Mouse (Mus musculus) lung, embryonic 15.5 days (tissue): ENCODE measurements at regions not wholly inside any gene's neighbourhood (a gene's known extent, or its start where the extent isn't known, plus 50 kb on each side); places are given as distances from the start of the nearest gene placed in this dataset.

ENCODE experiments used
- ATAC-seq: fragments of 200-750 bp; cut with Nextera tagmentation; 2 replicates; pipeline ENCODE4 v1.8.0; 2017; ENCODE audit warnings: moderate number of reproducible peaks, borderline replicate concordance; ENCODE audit not compliant: low FRiP score, low TSS enrichment; ENCODE audit errors: extremely low read depth
- H3K27ac ChIP-seq: fragments of 300-500 bp; sonication (generic); 2 replicates; pipeline ENCODE4 v1.5.1; 2015; ENCODE audit warnings: moderate library complexity, mild to moderate bottlenecking, inconsistent platforms
- H3K27me3 ChIP-seq: fragments of 300-500 bp; sonication (generic); 2 replicates; pipeline ENCODE4 v1.6.1; 2015; ENCODE audit warnings: inconsistent platforms
- H3K36me3 ChIP-seq: fragments of 300-500 bp; sonication (generic); 2 replicates; pipeline ENCODE4 v1.6.1; 2015; ENCODE audit warnings: inconsistent platforms
- H3K4me1 ChIP-seq: fragments of 300-500 bp; sonication (generic); 2 replicates; pipeline ENCODE4 v1.6.1; 2015; ENCODE audit warnings: inconsistent platforms
- H3K4me2 ChIP-seq: fragments of 300-500 bp; sonication (generic); 2 replicates; pipeline ENCODE4 v1.6.1; 2015; ENCODE audit warnings: inconsistent platforms, mild to moderate bottlenecking, moderate library complexity
- H3K4me3 ChIP-seq: fragments of 300-500 bp; sonication (generic); 2 replicates; pipeline ENCODE4 v1.5.1; 2015; ENCODE audit warnings: mild to moderate bottlenecking, inconsistent platforms
- H3K9ac ChIP-seq: fragments of 300-500 bp; sonication (generic); 2 replicates; pipeline ENCODE4 v1.6.1; 2015; ENCODE audit warnings: inconsistent platforms
- H3K9me3 ChIP-seq: fragments of 300-500 bp; sonication (generic); 2 replicates; pipeline ENCODE4 v1.6.1; 2016; ENCODE audit warnings: inconsistent platforms
- WGBS: fragments of 180-500 bp; shearing (Covaris S2); methylation state at CpG from one replicate; pipeline ENCODE4 v1.1.7; 2015; 5-methylcytosine and 5-hydroxymethylcytosine counted together

- Histone ChIP-seq H3K4me1 (0 out of 2 replicates have a peak, but pooled peaks cover 3% of the 10 kb centered on the region), H3K4me3 (no peak overlapping the region), H3K36me3 (no peaks in the 10 kb centered on the region), H3K9me3 (no peaks in the 10 kb centered on the region), H3K9ac (no peak overlapping the region), H3K4me2 (no peak overlapping the region), H3K27ac (no peak overlapping the region), H3K27me3 (peaks cover 36% of the 10 kb centered on the region)
- 30% methylated on average over 7 of the region's 7 CpGs for WGBS
- ATAC-seq = no peak
Measured at GRCm38 (mm10) chr12:110376062-110376837, 70.7 kb upstream of the Ppp2r5c start.

- Histone ChIP-seq H3K9me3 (no peaks in the 10 kb centered on the region), H3K4me2 (no peak overlapping the region), H3K4me3 (no peak overlapping the region), H3K27me3 (peaks cover 36% of the 10 kb centered on the region), H3K4me1 (0 out of 2 replicates have a peak, but pooled peaks cover 3% of the 10 kb centered on the region), H3K9ac (no peak overlapping the region), H3K27ac (no peak overlapping the region), H3K36me3 (no peaks in the 10 kb centered on the region)
- ATAC-seq = no peak
- 35% methylated on average over 4 of the region's 4 CpGs for WGBS
Measured at GRCm38 (mm10) chr12:110376838-110377150, 70.1 kb upstream of the Ppp2r5c start.

GRCm38 (mm10) chr12:110377306-110377705 is 69.6 kb upstream of the Ppp2r5c start:
- no peak overlapping the region for H3K4me2 ChIP-seq
- H3K4me1 ChIP-seq = 0 out of 2 replicates have a peak, but pooled peaks cover 3% of the 10 kb centered on the region
- H3K4me3 ChIP-seq = no peak overlapping the region
- H3K27ac ChIP-seq = no peak overlapping the region
- H3K36me3 ChIP-seq = no peaks in the 10 kb centered on the region
- H3K9me3 ChIP-seq = no peaks in the 10 kb centered on the region
- 52% methylated on average over 6 of the region's 6 CpGs for WGBS
- H3K9ac ChIP-seq = no peak overlapping the region
- H3K27me3 ChIP-seq = peaks cover 36% of the 10 kb centered on the region
- no peak for ATAC-seq

GRCm38 (mm10) chr12:110377734-110378133 is 69.2 kb upstream of the Ppp2r5c start:
- no peaks in the 10 kb centered on the region for H3K36me3 ChIP-seq
- no peak overlapping the region for H3K9ac ChIP-seq
- H3K4me1 ChIP-seq = 0 out of 2 replicates have a peak, but pooled peaks cover 3% of the 10 kb centered on the region
- H3K4me3 ChIP-seq = no peak overlapping the region
- H3K9me3 ChIP-seq = no peaks in the 10 kb centered on the region
- H3K27ac ChIP-seq = no peak overlapping the region
- H3K4me2 ChIP-seq = no peak overlapping the region
- 66% methylated on average over 10 of the region's 10 CpGs for WGBS
- peaks cover 36% of the 10 kb centered on the region for H3K27me3 ChIP-seq
- no peak for ATAC-seq

- no peak overlapping the region for H3K4me2 ChIP-seq
- peaks cover 34% of the 10 kb centered on the region for H3K27me3 ChIP-seq
- ATAC-seq = no peak
Measured at GRCm38 (mm10) chr12:110378302-110378701, 68.6 kb upstream of the Ppp2r5c start.

GRCm38 (mm10) chr12:110379721-110380120 is 67.2 kb upstream of the Ppp2r5c start:
- H3K9ac ChIP-seq = no peak overlapping the region
- H3K4me1 ChIP-seq = 0 out of 2 replicates have a peak, but pooled peaks cover 3% of the 10 kb centered on the region
- H3K27ac ChIP-seq = no peak overlapping the region
- H3K27me3 ChIP-seq = peaks cover 22% of the 10 kb centered on the region
- no peaks in the 10 kb centered on the region for H3K9me3 ChIP-seq
- no peak overlapping the region for H3K4me2 ChIP-seq
- no peak for ATAC-seq
- H3K4me3 ChIP-seq = no peak overlapping the region
- H3K36me3 ChIP-seq = no peaks in the 10 kb centered on the region
- WGBS = 58% methylated on average over 12 of the region's 12 CpGs

More at GRCm38 (mm10) chr12:110378302-110378701, 68.6 kb upstream of the Ppp2r5c start:
- H3K36me3 ChIP-seq = no peaks in the 10 kb centered on the region
- H3K9ac ChIP-seq = no peak overlapping the region
- H3K4me1 ChIP-seq = 0 out of 2 replicates have a peak, but pooled peaks cover 3% of the 10 kb centered on the region
- no peak overlapping the region for H3K4me3 ChIP-seq
- no peak overlapping the region for H3K27ac ChIP-seq
- H3K9me3 ChIP-seq = no peaks in the 10 kb centered on the region
- 77% methylated on average over 5 of the region's 5 CpGs for WGBS

- Histone ChIP-seq H3K4me1 (no peaks in the 10 kb centered on the region), H3K4me3 (no peak overlapping the region), H3K4me2 (no peak overlapping the region), H3K27ac (no peak overlapping the region), H3K36me3 (no peaks in the 10 kb centered on the region), H3K9ac (no peak overlapping the region), H3K9me3 (no peaks in the 10 kb centered on the region), H3K27me3 (peaks cover 12% of the 10 kb centered on the region; the same call in 1 of the 2 replicates)
- 42% methylated on average over 25 of the region's 25 CpGs for whole genome bisulfite sequencing
- no peak for ATAC-seq
Measured at GRCm38 (mm10) chr12:110380831-110381750, 65.8 kb upstream of the Ppp2r5c start.

GRCm38 (mm10) chr12:110385031-110385430 is 61.9 kb upstream of the Ppp2r5c start:
- H3K4me3 ChIP-seq = no peak overlapping the region
- H3K4me2 ChIP-seq = no peak overlapping the region
- H3K27ac ChIP-seq = no peak overlapping the region
- no peaks in the 10 kb centered on the region for H3K27me3 ChIP-seq
- no peaks in the 10 kb centered on the region for H3K36me3 ChIP-seq
- H3K9me3 ChIP-seq = no peaks in the 10 kb centered on the region
- no peak for ATAC-seq
- no peak overlapping the region for H3K9ac ChIP-seq
- WGBS = 81% methylated on average over 20 of the region's 20 CpGs
- no peaks in the 10 kb centered on the region for H3K4me1 ChIP-seq

- 77% methylated on average over 20 of the region's 20 CpGs for WGBS
- Histone ChIP-seq H3K4me3 (no peak overlapping the region), H3K4me1 (no peaks in the 10 kb centered on the region), H3K4me2 (no peak overlapping the region), H3K27ac (no peak overlapping the region), H3K9me3 (no peaks in the 10 kb centered on the region), H3K36me3 (no peaks in the 10 kb centered on the region), H3K27me3 (no peaks in the 10 kb centered on the region), H3K9ac (no peak overlapping the region)
- no peak for ATAC-seq
Measured at GRCm38 (mm10) chr12:110385801-110386599, 60.9 kb upstream of the Ppp2r5c start.

GRCm38 (mm10) chr12:110387056-110387455 is 59.9 kb upstream of the Ppp2r5c start:
- no peaks in the 10 kb centered on the region for H3K4me1 ChIP-seq
- WGBS = 78% methylated on average over 11 of the region's 11 CpGs
- H3K4me3 ChIP-seq = no peak overlapping the region
- no peak overlapping the region for H3K27ac ChIP-seq
- H3K27me3 ChIP-seq = no peaks in the 10 kb centered on the region
- no peaks in the 10 kb centered on the region for H3K9me3 ChIP-seq
- ATAC-seq = no peak
- H3K36me3 ChIP-seq = no peaks in the 10 kb centered on the region
- no peak overlapping the region for H3K4me2 ChIP-seq
- no peak overlapping the region for H3K9ac ChIP-seq

GRCm38 (mm10) chr12:110387567-110387966 is 59.4 kb upstream of the Ppp2r5c start:
- Histone ChIP-seq H3K4me2 (no peak overlapping the region), H3K27me3 (no peaks in the 10 kb centered on the region), H3K36me3 (no peaks in the 10 kb centered on the region), H3K9ac (no peak overlapping the region), H3K27ac (no peak overlapping the region), H3K4me3 (no peak overlapping the region), H3K9me3 (no peaks in the 10 kb centered on the region), H3K4me1 (no peaks in the 10 kb centered on the region)
- 73% methylated on average over 4 of the region's 4 CpGs for WGBS
- no peak for ATAC-seq
